Mouse (Mus musculus) left cerebral cortex, adult 6 months (tissue): Measurements from ENCODE around the gene Vwa5a. TPM values are rescaled to one million over a fixed set of nuclear protein-coding genes. Genes with fewer than 3 reads are reported as not detected.

Source experiments
- long read RNA-seq, 2 experiments: library from polyadenylated mRNA; unstranded; transcript quantifications; one replicate each; pipeline ENCODE4 v2.0.0; 2019 to 2020
- polyA plus RNA-seq: library from polyadenylated mRNA; unstranded; fragments of <200 nt; fragmentation: Nextera tagmentation; gene quantifications from 2 replicates; pipeline ENCODE4 v1.2.3, GENCODE M21; 2021

Vwa5a gene
- polyA plus RNA-seq, result 4.6 and 5.1 TPM in 2 replicates
- long read RNA-seq, experiment 1, full-length matches to known transcripts, result 35 of 46 reads
- long read RNA-seq, experiment 1, partial matches to known transcripts, result 10 of 46 reads
- long read RNA-seq, experiment 1, other reads (novel, unspliced or antisense), result 1 of 46 reads
- long read RNA-seq, experiment 2, full-length matches to known transcripts, result 8 of 11 reads
- long read RNA-seq, experiment 2, partial matches to known transcripts, result 3 of 11 reads
- long read RNA-seq, experiment 2, other reads (novel, unspliced or antisense), result 0 of 11 reads

DNA sequence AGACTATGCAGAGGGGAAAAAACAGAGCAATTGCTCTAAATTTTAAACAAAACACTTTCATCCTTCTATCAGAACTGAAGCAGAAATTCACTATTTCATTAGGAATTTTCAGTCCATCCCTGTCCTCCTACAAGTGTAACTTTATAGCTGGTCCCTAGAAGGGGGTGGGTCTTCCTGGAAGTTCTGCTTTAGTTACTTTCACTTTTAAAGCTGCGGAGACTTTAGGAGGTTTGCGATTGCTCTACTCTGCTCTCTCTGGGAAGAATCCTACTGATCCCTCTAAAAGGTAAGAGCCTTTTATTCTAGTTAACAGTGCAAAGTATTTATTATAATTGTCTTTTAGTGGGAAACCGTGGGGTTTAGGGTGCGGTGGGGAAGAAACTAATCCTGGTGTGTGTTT lies at the start of gene Vwa5a:
Gene Vwa5a (plus strand): TSS at position 167 of the 400 bp plus-strand sequence.

DNA sequence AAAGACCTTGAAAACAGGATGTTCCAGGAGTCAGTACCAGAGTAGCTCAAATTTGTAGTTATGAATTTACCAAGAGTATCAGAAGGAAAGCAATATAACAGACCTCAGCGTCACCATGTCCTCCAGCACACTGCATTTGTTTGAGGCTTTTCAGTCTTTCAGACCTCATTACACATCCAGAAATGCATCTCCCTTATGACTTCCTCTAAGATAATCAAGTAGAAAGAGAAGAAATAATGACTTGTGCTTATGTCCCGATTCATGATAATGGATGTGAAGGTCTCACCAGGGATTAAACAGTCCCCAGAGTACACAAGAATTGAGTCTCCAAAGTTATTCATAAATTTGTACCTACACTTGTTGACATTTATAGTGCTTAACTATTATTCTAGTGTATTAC lies 43.6 kb upstream of the Vwa5a start, which contains the start of gene Olfr918:
Gene Olfr918 (minus strand): TSS at position 101 of the 400 bp plus-strand sequence.

DNA sequence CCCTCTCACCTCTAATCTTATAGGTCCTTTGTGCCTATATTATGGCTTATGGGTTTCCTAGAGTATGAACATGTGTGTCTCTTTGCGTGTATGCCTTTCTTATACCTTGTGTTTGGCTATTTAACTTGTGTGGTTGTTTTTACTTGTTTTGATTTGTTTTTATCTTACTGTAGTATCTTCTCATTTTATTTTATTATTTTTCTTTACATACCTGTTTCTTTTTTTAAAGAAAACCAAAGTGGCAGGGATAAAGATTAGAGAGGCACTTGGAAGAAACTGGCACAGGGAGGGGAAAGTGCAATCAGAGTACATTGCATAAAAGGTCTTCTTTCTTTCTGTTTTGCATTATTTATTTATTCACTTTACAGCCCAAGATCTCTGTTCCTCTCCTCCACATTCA lies 33.9 kb downstream of the Vwa5a start, which contains the start of gene Olfr920:
Gene Olfr920 (plus strand): TSS at position 301 of the 400 bp plus-strand sequence.

DNA sequence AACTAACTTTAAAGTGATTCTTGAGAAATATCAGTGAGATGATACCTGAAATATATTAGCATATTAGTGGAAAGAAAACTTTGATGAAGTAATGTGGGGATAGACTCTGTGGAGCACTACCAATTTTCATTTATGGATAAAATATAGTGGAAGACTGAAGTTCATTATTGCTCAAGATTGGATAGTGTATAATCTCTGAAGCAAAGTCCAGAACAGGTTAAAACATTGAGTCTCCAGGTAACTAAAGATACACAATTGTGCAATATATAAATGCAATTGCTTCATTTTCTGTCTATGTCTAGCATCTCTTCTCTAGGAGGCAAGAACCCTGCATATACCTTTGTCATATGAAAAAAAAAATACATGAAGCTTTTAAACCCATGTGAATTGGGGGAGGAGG lies 54.7 kb downstream of the Vwa5a start, which contains the start of gene Olfr921:
Gene Olfr921 (plus strand): TSS at position 301 of the 400 bp plus-strand sequence.

Other genes starting within 250 kb of the Vwa5a start
- not detected in 2 replicates for gene Olfr905, start 247.2 kb upstream of the Vwa5a start, polyA plus RNA-seq
- gene Olfr906, start 231.2 kb upstream of the Vwa5a start, polyA plus RNA-seq, result not detected in 2 replicates
- not detected in 2 replicates for gene Olfr907, start 222.5 kb upstream of the Vwa5a start, polyA plus RNA-seq
- gene Olfr911-ps1, start 196.7 kb upstream of the Vwa5a start, polyA plus RNA-seq, result not detected in 2 replicates
- gene Olfr910, start 180.4 kb upstream of the Vwa5a start, polyA plus RNA-seq, result not detected in 2 replicates
- not detected in 2 replicates for gene Olfr912, start 138.1 kb upstream of the Vwa5a start, polyA plus RNA-seq
- gene Olfr913, start 125.5 kb upstream of the Vwa5a start, polyA plus RNA-seq, result not detected in 2 replicates
- not detected in 2 replicates for gene Olfr914, start 113.2 kb upstream of the Vwa5a start, polyA plus RNA-seq
- not detected in 2 replicates for gene Olfr916, start 58.4 kb upstream of the Vwa5a start, polyA plus RNA-seq
- not detected in 2 replicates for gene Olfr917, start 52.4 kb upstream of the Vwa5a start, polyA plus RNA-seq
- not detected in 2 replicates for gene Olfr918, start 43.7 kb upstream of the Vwa5a start, polyA plus RNA-seq
- gene Olfr919, start 14.6 kb upstream of the Vwa5a start, polyA plus RNA-seq, result not detected in 2 replicates
- not detected in 2 replicates for gene Olfr920, start 34.0 kb downstream of the Vwa5a start, polyA plus RNA-seq
- not detected in 2 replicates for gene Olfr921, start 54.8 kb downstream of the Vwa5a start, polyA plus RNA-seq
- not detected in 2 replicates for gene Olfr922, start 96.3 kb downstream of the Vwa5a start, polyA plus RNA-seq
- gene Olfr923, start 108.3 kb downstream of the Vwa5a start, polyA plus RNA-seq, result not detected in 2 replicates
- not detected in 2 replicates for gene Olfr924, start 126.2 kb downstream of the Vwa5a start, polyA plus RNA-seq
- gene Olfr26, start 136.8 kb downstream of the Vwa5a start, polyA plus RNA-seq, result not detected in 2 replicates
- gene Olfr926, start 158.9 kb downstream of the Vwa5a start, polyA plus RNA-seq, result not detected in 2 replicates
- gene Olfr930, start 211.5 kb downstream of the Vwa5a start, polyA plus RNA-seq, result not detected in 2 replicates